Mouse (Mus musculus) forebrain, embryonic 15.5 days (tissue): ENCODE measurements around the gene Hat1. TPM values are rescaled to one million over a fixed set of nuclear protein-coding genes. Genes with fewer than 3 reads are reported as not detected.
A peak's percentile ranks its signal among the peaks of the same experiment; 100 is the strongest.

ENCODE experiments used
- ATAC-seq: fragments of 200-750 bp; cut with Nextera tagmentation; replicated peaks from 2 replicates; pipeline ENCODE4 v1.8.0; 2017; ENCODE audit warnings: mild to moderate bottlenecking, moderate TSS enrichment, moderate library complexity
- H3K27ac ChIP-seq: fragments of 300-500 bp; sonication (generic); replicated peaks from 2 replicates; pipeline ENCODE4 v1.5.1; 2015; ENCODE audit warnings: mild to moderate bottlenecking, inconsistent platforms
- H3K27me3 ChIP-seq: fragments of 300-500 bp; sonication (generic); 2 replicates; pipeline ENCODE4 v1.6.1; 2015; ENCODE audit warnings: inconsistent platforms
- H3K36me3 ChIP-seq: fragments of 300-500 bp; sonication (generic); 2 replicates; pipeline ENCODE4 v1.6.1; 2015; ENCODE audit warnings: mild to moderate bottlenecking, inconsistent platforms
- H3K4me1 ChIP-seq: fragments of 300-500 bp; sonication (generic); 2 replicates; pipeline ENCODE4 v1.6.1; 2015; ENCODE audit warnings: inconsistent platforms
- H3K4me2 ChIP-seq: fragments of 300-500 bp; sonication (generic); replicated peaks from 2 replicates; pipeline ENCODE4 v1.6.1; 2015; ENCODE audit warnings: mild to moderate bottlenecking, inconsistent platforms
- H3K4me3 ChIP-seq: fragments of 300-500 bp; sonication (generic); 2 replicates; pipeline ENCODE4 v1.5.1; 2015; ENCODE audit warnings: mild to moderate bottlenecking, inconsistent platforms
- H3K9ac ChIP-seq: fragments of 300-500 bp; sonication (generic); replicated peaks from 2 replicates; pipeline ENCODE4 v1.6.1; 2015; ENCODE audit warnings: mild to moderate bottlenecking, inconsistent platforms
- H3K9me3 ChIP-seq: fragments of 300-500 bp; sonication (generic); 2 replicates; pipeline ENCODE4 v1.6.1; 2016; ENCODE audit warnings: inconsistent platforms
- WGBS: fragments of 180-500 bp; shearing (Covaris S2); methylation state at CpG from one replicate; pipeline ENCODE4 v1.1.7; 2015; ENCODE audit warnings: mixed read lengths; 5-methylcytosine and 5-hydroxymethylcytosine counted together
- polyA plus RNA-seq: library from polyadenylated mRNA; unstranded; fragments of >200 nt; fragmentation: Nextera tagmentation; extraction: Ambion mirVana; gene quantifications from 2 replicates; pipeline ENCODE4 v1.2.1, GENCODE M21; 2015

The Hat1 gene
- polyA plus RNA-seq, result 86.8 and 90.1 TPM in 2 replicates

GRCm38 (mm10) chr2:71388951-71389763 is at the start of gene Hat1:
Gene Hat1 (plus strand): TSS chr2:71388958.
- H3K9ac ChIP-seq, result peak within 1 kb of the TSS; percentile 74
- peak within 1 kb of the TSS; percentile 73 for H3K27ac ChIP-seq
- H3K27me3 ChIP-seq, result no peaks in the 10 kb centered on the region
- under 1% methylated on average over 66 of the region's 66 CpGs for WGBS
- peaks cover 11% of the 10 kb centered on the region for H3K4me1 ChIP-seq
- ATAC-seq, result peak; percentile 100
- H3K4me3 ChIP-seq, result peak within 1 kb of the TSS; percentile 92
- H3K4me2 ChIP-seq, result peak within 1 kb of the TSS; percentile 81
- peaks cover 6% of the 10 kb centered on the region; the same call in 1 of the 2 replicates for H3K36me3 ChIP-seq
- no peaks in the 10 kb centered on the region for H3K9me3 ChIP-seq

GRCm38 (mm10) chr2:71340126-71340525 is 48.6 kb upstream of the Hat1 start:
- Histone ChIP-seq H3K4me3 (no peak overlapping the region), H3K36me3 (peaks cover 16% of the 10 kb centered on the region), H3K9ac (no peak overlapping the region), H3K27me3 (no peaks in the 10 kb centered on the region), H3K9me3 (no peaks in the 10 kb centered on the region), H3K27ac (no peak overlapping the region), H3K4me2 (no peak overlapping the region), H3K4me1 (no peaks in the 10 kb centered on the region)
- ATAC-seq, result no peak
- 86% methylated on average over 5 of the region's 5 CpGs for WGBS

DNA sequence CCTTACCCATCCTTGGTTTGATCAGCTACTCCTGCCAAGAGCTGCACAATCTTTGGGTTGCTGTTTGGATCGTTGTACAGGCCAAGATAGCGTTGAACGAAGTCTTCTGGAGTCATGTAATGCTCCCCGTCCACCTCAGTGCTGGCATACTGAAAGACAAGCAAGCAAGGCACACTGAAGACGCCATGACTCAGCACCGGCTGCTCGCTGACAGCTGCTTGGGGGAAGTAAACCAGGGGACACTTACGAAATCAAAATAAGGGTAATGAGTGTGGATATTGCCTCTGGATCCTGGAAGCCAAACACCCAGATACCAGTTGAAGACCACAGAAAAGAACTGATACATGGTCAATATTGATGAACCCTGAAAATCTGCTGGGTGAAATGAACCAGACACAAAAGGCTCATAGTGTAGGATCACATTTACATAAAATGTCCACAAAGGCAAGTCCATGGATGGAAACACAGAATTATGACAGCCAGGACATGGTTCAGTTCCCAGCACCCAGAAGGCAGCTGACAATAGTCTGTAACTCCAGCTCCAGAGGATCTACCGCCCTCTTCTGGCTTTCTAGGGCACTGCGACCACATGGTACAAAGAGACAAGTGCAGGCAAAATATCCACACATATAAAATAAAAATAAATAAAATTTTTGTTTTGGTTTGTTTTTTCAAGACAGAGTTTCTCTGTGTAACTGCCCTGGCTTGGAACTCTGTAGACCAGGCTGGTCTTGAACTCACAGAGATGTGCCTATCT is 44.7 kb upstream of the Hat1 start:
- Histone ChIP-seq H3K27me3 (no peaks in the 10 kb centered on the region), H3K4me2 (no peak overlapping the region), H3K4me1 (no peaks in the 10 kb centered on the region), H3K4me3 (no peak overlapping the region), H3K9me3 (no peaks in the 10 kb centered on the region), H3K9ac (no peak overlapping the region), H3K36me3 (peaks cover 20% of the 10 kb centered on the region), H3K27ac (no peak overlapping the region)
- 95% methylated on average over 10 of the region's 10 CpGs for WGBS
- ATAC-seq, result no peak

DNA sequence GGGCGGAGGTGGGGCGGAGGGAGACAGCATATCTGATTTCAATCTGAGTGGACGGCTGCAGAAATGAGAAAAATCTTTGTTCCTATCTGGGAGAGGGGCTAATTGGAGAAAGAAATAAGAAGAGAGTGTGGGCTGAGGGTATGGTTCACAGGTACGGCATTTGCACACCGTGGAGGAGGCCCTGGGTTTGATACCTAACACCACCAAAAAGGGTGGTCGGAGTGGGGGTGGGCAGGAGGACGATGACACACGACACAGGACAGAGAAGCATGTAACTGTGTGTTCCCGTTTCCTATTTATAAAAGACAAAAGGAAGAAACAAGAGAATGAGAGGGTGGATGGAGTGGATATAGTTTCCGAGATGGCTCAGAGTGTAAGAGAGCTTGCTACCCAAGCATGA is 41.6 kb upstream of the Hat1 start:
- ATAC-seq, result no peak
- H3K27ac ChIP-seq, result no peak overlapping the region
- no peaks in the 10 kb centered on the region for H3K9me3 ChIP-seq
- peaks cover 20% of the 10 kb centered on the region for H3K36me3 ChIP-seq
- no peak overlapping the region for H3K4me3 ChIP-seq
- no peak overlapping the region for H3K4me2 ChIP-seq
- no peaks in the 10 kb centered on the region for H3K4me1 ChIP-seq
- no peak overlapping the region for H3K9ac ChIP-seq
- H3K27me3 ChIP-seq, result no peaks in the 10 kb centered on the region
- 92% methylated on average over 10 of the region's 10 CpGs for WGBS

DNA sequence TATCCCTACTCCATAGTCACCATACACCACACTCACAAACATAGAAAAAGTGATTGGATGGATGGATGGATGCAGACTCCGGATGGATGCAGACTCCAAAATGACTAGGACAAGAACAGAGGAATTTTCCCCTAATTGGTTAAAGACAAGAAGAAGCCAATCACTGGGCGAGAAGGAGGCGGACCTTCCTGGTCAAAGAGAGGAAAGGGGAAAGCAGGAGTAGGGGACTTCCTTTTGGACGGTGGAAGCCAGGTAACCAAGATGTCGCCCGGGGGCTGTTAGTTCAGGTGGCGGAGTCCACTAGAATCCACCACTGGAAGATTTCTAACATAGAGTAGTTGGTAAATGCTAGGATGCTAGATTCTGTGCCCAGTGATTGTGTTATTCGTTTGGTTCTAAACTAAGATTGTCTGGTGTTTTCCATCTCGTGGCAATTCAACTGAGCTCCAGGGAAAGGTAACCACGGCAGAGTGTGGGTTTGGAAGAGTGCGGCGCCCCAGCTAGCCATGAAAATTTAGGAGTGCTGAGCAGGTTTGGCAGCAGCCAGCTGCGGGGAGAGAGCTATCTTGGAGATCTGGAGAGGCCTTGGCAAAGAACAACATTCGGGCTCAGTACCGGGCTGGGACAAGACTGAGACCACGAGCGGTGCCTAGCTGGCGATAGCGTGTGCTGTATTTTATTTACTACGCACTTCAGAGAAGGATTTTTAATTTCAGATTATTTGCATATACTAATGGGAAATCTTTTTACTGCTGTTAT is 40.8 kb upstream of the Hat1 start:
- H3K27ac ChIP-seq, result no peak overlapping the region
- no peak overlapping the region for H3K4me2 ChIP-seq
- peaks cover 15% of the 10 kb centered on the region for H3K36me3 ChIP-seq
- H3K4me1 ChIP-seq, result no peaks in the 10 kb centered on the region
- H3K4me3 ChIP-seq, result no peak overlapping the region
- 94% methylated on average over 20 of the region's 20 CpGs for WGBS
- no peaks in the 10 kb centered on the region for H3K27me3 ChIP-seq
- no peak overlapping the region for H3K9ac ChIP-seq
- H3K9me3 ChIP-seq, result no peaks in the 10 kb centered on the region
- ATAC-seq, result no peak

GRCm38 (mm10) chr2:71349511-71349910 is 39.2 kb upstream of the Hat1 start:
- WGBS, result 78% methylated on average over 2 of the region's 2 CpGs
- Histone ChIP-seq H3K36me3 (0 out of 2 replicates have a peak, but pooled peaks cover 4% of the 10 kb centered on the region), H3K27me3 (no peaks in the 10 kb centered on the region), H3K9me3 (no peaks in the 10 kb centered on the region), H3K4me2 (no peak overlapping the region), H3K4me3 (no peak overlapping the region), H3K9ac (no peak overlapping the region), H3K27ac (no peak overlapping the region), H3K4me1 (no peaks in the 10 kb centered on the region)
- ATAC-seq, result no peak

GRCm38 (mm10) chr2:71350181-71350580 is 38.6 kb upstream of the Hat1 start:
- 86% methylated on average over 7 of the region's 7 CpGs for WGBS
- H3K27ac ChIP-seq, result no peak overlapping the region
- no peaks in the 10 kb centered on the region for H3K27me3 ChIP-seq
- no peaks in the 10 kb centered on the region for H3K4me1 ChIP-seq
- 0 out of 2 replicates have a peak, but pooled peaks cover 4% of the 10 kb centered on the region for H3K36me3 ChIP-seq
- H3K9me3 ChIP-seq, result no peaks in the 10 kb centered on the region
- no peak overlapping the region for H3K9ac ChIP-seq
- no peak overlapping the region for H3K4me3 ChIP-seq
- H3K4me2 ChIP-seq, result no peak overlapping the region
- no peak for ATAC-seq

DNA sequence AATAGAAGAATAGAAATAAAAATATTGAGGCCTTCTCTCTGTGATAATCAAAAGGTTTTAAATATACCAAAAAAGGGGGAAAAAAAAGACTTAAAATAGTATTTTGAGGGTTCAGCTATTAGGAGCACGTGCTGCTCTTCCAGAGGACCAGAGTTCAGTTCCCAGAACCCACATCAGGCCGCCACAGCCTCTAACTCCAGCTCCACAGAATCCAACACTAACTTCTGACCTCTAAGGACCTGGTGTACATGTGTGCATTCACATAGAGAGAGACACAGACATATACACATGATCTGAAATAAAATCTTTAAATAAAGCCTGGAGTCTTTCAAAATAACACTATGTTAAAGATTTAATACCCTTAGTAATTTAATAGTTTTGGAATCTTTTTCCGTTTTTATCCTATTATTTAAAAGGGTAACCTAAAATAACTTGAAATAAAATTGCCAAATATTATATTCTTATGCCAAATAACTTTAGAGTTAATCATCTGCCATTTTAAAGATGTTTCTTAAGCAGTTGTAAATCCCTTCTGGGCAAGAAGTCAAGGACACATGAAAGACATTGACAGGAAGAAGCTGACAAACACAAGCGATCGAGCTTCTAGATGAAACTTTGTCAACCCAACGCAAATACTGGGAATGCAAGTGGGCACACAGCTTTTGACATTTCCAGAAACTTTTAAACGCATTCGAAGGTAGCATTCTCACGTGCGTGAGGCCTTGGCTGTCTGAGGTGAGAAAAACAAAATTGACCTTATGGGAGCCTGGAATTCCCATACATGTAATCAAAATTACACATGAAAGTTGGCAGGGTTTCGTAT is 37.6 kb upstream of the Hat1 start:
- Histone ChIP-seq H3K27me3 (no peaks in the 10 kb centered on the region), H3K4me3 (no peak overlapping the region), H3K36me3 (0 out of 2 replicates have a peak, but pooled peaks cover 4% of the 10 kb centered on the region), H3K4me2 (no peak overlapping the region), H3K4me1 (no peaks in the 10 kb centered on the region), H3K9ac (no peak overlapping the region), H3K9me3 (no peaks in the 10 kb centered on the region), H3K27ac (no peak overlapping the region)
- 89% methylated on average over 11 of the region's 11 CpGs for WGBS
- no peak for ATAC-seq

GRCm38 (mm10) chr2:71351727-71351987 is 37.1 kb upstream of the Hat1 start:
- H3K9ac ChIP-seq, result no peak overlapping the region
- H3K36me3 ChIP-seq, result 0 out of 2 replicates have a peak, but pooled peaks cover 4% of the 10 kb centered on the region
- H3K9me3 ChIP-seq, result no peaks in the 10 kb centered on the region
- no peak for ATAC-seq
- H3K27ac ChIP-seq, result no peak overlapping the region
- no peak overlapping the region for H3K4me2 ChIP-seq
- H3K27me3 ChIP-seq, result no peaks in the 10 kb centered on the region
- H3K4me1 ChIP-seq, result no peaks in the 10 kb centered on the region
- no peak overlapping the region for H3K4me3 ChIP-seq
- WGBS, result 86% methylated on average over 3 of the region's 3 CpGs

DNA sequence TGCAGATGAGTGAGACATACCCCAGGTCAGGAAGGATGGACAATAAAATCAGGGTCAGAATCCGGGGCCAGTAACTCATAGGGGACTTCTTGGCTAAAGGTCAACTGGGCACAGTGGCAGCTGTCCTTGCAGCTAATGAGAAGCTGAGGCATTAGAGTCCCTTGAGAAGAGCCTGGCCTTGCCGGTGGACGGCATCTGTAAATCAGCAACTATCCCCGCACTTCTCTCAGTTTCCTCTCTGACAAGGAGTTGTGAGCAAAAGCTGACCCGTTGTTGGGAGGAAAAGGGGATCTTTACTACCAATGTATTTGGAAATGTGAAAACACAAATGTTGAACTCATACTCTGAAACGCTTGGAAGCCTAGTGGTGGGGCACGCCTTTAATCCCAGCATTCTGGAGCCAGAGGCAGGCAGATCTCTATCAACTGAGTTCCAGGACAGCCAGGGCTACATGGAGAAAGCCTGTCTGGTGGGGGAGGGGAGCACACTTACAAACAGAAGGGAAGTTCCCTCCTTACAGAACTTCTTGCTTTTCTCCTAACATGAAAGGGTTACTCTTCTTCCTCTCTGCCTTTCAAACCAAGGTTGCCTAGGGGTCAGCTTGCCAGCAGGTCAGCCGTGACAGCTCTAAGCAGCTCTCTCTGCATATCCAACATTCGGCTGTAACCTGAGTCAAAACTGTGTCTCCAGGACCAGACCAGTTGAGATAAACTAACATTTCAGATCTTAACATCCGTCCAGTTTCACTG is 35.3 kb upstream of the Hat1 start:
- Histone ChIP-seq H3K4me2 (no peak overlapping the region), H3K36me3 (peaks cover 9% of the 10 kb centered on the region; the same call in 1 of the 2 replicates), H3K9me3 (no peaks in the 10 kb centered on the region), H3K4me1 (no peaks in the 10 kb centered on the region), H3K9ac (no peak overlapping the region), H3K27me3 (no peaks in the 10 kb centered on the region), H3K4me3 (no peak overlapping the region), H3K27ac (no peak overlapping the region)
- 76% methylated on average over 10 of the region's 10 CpGs for WGBS
- no peak for ATAC-seq

- 78% methylated on average over 5 of the region's 5 CpGs for WGBS
- Histone ChIP-seq H3K4me3 (no peak overlapping the region), H3K9ac (no peak overlapping the region), H3K27me3 (no peaks in the 10 kb centered on the region), H3K9me3 (no peaks in the 10 kb centered on the region), H3K27ac (no peak overlapping the region), H3K4me2 (no peak overlapping the region), H3K4me1 (no peaks in the 10 kb centered on the region), H3K36me3 (peaks cover 5% of the 10 kb centered on the region; the same call in 1 of the 2 replicates)
- ATAC-seq, result no peak
These were observed 34.7 kb upstream of the Hat1 start for GRCm38 (mm10) chr2:71354055-71354425.
